Mouse (Mus musculus) CD4-positive helper T cell, adult 2 months (primary cell): Measurements from ENCODE around the gene Mrpl33.
"Not testable (repeated sequence)": the region's sequence is repeated elsewhere in the genome, so short reads cannot be mapped to it uniquely, and the experiment has no call there.

Source experiments
- DNase-seq: peaks from one replicate; pipeline ENCODE4 v3.0.0-alpha.2; 2012; ENCODE audit warnings: low read depth, missing footprints, low spot score

Gene Mrpl33

DNA sequence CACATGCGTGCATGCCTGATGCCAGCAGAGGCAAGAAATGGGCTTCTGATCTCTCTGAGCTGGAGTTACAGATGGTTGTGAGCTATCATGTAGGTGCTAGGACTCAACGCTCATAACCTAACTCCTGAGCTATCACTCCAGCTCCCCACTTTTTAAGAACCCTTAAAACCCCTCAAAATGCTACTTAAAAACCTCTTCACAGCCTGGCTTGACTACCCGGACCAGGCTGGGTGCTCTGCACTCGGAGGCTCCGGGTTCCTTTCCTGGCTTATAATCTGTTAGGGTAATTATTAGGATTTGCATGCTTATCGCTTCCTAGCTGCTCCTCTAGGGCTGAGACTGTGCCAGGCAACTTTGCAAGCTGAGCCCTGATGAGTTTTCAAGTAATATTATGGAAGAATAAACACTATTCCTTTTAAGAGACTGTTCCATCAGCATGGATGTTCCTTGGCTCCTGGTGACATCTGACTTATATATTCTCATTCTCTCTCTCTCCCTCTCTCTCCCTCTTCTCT lies 752 bp downstream of the Mrpl33 start:
- no peak for DNase-seq

DNA sequence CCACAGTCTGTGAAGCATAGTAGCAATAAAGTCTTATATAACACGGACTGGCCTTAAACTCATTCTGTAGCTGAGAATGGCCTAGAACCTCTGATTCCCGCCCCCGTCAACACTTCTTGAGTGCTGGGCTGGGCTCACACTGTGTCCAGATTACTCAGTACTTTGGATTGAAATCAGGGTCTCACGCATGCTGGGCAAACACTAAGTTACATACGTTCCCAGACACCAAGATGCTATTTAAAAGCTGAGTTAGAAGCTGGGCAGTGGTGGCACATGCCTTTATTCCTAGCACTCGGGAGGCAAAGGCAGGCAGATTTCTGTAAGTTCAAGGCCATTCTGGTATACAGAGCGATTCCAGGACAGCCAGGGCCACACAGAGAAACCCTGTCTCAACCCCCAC lies 1.4 kb downstream of the Mrpl33 start:
- no peak for DNase-seq

DNA sequence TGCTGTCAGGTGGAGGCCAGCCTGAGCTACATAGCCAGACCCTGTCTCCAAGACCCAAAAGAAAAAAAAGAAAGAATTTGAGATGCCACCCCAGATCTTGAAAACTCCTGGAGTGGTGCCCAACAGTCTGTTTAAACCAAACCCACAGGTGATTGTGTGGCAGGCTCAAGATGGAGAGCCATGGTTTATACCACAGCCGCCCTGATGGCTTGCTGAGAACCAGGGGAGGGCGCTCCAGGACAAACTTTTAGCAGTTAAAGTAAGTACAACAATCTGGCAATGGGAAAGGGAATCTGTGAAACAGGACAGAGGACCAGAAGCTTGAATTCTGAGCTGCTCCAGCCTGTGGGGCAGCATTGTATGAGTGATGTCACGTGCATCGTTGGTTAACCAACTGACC lies 1.8 kb downstream of the Mrpl33 start:
- peak; percentile 63 for DNase-seq

DNA sequence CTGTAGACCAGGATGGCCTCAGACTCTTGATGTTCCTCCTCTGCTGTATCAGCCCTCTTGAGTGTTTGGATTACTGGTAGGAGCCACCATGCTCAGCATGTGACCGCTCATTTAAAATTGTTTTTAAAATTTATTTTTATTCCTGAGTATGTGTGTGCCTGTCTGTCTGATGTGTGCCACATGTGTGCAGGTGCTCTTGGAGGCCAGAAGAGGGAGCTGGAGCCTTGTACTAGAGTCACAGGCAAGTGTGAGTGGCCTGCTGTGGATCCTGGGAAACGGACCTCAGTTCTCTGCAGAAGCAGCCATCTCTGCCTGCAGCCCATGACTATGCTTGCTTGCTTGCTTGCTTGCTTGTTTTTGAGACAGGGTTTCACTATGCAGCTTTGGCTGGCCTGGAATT lies 2.4 kb downstream of the Mrpl33 start:
- DNase-seq: peak; percentile 35

DNA sequence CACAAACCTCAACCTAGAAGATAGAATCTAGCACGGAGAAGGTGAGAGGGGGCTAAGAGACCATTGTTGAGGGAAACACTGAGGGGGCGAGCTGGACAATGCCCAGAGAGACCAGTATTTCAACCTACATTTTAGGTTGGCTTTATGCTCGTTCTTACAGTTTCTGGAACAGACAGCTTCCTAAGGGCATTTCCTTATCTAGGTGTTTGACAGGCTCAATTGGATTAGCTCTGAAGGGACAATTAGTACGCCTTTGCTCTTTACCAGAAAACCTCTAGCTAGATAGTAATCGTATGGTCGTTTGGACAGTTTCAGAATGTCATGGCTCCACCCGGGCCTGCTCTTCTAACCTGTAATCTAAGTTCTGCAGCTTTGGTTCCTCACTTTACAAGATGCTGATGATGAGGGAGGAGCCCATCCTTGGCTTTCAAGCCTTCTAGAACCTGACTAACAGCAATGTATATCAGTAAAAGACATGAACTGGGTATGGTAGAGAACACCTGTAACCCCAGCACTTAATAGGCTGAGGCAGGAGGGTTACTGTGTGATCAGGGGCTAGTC lies 4.5 kb downstream of the Mrpl33 start:
- DNase-seq: no peak

DNA sequence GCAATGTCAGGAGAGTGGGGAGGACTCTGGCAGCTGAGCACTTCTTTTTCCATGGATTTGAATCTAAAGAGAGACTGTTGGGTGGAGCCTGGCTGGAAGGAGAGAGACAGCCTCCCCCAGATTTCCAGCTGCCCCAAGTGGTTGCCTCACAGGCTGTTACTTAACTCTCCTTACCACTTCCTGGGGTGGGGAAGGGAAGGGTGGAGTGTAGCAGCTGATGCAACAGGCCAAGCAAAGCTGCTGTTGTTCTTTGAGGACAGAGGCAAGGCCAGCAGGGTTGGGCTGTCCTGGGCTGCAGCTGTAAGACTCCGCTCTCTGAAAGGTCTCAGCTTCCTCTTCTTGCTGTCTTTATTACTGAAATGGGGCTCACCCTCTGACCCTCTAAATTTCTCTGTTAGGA lies 5.6 kb downstream of the Mrpl33 start:
- peak; percentile 73 for DNase-seq

DNA sequence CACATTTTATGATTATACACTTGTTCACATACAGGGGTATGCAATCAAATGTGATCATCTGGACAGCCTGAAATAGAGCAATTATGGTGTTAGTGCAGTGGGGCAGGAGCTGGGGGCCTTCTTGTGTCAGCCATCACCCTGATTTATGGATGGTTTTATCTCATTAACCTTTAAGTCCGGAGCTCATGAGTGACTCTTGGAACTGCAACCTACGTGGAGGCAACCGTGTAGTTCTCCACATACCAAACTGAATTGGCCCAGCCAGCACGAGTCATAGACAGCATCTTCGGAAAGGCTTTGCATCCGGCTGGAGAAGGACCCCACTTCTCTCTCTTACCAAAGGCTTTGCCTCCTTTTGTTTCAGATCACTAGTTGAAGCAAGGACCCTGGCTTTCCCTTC lies 7.0 kb downstream of the Mrpl33 start:
- DNase-seq: no peak

DNA sequence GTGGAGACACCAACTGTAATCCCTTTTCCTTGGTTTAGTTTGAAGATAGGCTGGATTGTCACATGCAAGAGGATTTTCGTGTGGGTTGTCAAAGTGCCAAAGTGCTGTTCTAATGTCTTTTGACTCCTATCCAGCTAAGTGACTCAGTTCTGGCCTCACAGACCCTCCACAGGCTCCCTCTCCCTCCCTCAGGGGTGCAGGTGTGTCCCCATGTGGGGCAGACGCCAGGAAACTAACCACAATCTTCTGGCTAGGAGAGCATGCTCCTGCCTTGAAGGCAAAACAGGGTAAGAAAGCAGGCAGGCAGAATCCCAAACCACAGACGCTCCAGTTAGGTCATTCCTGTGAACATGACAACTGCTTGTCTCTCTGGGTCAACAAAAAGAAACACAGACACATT lies 9.4 kb downstream of the Mrpl33 start:
- DNase-seq: no peak

DNA sequence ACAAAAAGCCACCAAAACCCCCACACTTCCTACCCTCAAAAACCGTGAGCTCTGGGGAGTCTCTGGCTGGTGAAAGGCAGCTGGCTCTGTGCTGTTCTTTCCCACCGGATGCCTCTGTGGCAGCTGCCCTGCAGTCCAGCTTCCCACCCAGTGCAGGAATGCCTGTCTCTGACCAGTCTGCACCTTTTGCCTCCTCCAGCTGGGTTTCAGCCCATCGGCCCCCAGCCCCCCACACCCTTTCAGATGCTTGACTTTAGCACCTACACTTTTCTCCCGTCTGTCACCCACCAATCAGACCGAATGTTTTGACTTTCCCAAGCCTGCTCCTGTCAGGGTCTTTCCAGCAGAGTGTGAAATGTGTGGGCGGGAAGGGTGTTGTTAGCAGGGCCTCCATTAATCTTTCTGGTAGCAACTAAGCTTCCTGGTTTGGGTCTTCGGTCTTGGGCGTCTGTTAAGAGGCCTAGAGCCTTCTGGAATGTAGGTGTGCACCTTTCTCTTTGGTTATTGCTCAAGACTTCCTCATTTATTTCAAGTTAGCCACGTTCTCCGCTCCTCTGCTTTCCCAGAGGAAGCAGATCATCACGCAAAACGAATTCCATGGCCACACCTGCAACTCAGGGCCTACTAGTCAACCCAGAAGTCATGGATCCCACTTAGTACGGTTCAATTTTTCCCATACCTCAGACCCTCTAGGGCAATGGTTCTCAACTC lies 13.8 kb downstream of the Mrpl33 start:
- DNase-seq: no peak

DNA sequence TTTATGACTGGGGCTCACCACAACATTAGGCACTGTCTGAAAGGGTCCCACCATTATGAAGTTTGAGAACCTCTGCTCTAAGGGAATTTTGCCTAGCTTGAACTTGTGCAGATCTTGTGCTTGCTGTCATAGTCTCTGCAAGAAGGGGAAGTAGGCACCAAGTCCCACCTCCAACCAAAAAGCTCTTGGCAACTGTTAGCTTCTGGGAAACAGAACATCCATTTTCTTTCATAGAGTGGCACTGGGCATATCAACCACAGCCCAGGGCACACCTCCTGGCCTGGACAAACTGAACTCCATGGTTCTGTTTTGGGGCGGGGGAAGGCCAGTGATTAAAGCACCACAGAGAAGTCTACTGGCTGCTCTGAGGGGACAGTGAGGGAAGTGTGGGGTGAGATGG lies 14.5 kb downstream of the Mrpl33 start:
- no peak for DNase-seq

DNA sequence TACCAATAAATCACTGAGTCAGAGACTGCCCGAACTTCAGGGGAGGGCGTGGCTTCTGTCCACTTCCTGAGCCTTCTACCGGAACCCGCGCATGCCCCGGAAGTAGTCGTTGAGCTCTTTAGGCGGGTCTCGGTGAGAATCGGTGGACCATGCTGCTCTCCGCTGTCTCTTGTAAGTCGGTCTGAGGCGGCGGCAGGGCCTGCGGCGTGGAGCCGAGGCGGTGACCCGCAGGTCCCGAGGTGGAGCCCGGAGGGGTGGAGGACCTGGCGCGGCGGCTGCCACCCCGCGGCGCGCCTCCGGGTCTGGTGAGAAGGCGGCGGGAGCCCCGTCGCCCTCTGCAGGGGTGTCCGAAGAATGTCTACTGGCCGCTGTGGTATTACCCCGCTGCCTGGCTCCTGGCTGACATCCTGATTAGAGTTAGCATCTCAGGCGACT lies 17.1 kb downstream of the Mrpl33 start:
- peak; percentile 85 for DNase-seq

DNA sequence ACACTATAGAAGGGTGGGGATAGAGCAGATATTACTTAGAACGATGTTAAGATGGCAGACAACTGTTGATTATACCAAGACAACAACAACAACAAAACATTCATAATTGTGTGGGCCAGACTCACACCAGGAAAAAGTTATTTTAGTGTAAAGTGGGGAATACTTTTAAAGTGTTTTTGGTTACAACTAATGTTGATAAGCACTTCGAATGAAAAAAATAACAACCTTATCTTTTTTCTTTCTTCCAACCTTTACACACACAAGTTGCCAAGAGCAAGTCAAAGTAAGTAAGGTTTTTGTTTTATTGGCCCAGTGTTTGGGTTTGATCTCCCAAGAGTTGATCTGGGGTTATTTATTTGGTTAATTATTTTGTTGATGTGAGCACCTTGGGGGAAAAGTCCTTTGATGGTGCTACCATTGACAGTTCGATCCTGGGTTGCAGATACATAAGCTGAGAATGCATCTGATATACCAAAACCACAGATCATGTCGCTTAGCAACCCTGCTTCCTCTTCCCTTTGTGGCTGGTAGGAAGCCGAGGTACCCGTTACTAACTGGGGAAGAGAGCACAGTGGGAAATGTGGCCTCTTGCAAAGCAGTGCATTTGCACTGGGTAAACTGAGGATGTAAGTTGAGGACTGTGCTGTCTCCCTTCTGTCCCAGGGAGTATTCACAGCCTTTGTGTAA lies 17.7 kb downstream of the Mrpl33 start:
- peak; percentile 81 for DNase-seq

DNA sequence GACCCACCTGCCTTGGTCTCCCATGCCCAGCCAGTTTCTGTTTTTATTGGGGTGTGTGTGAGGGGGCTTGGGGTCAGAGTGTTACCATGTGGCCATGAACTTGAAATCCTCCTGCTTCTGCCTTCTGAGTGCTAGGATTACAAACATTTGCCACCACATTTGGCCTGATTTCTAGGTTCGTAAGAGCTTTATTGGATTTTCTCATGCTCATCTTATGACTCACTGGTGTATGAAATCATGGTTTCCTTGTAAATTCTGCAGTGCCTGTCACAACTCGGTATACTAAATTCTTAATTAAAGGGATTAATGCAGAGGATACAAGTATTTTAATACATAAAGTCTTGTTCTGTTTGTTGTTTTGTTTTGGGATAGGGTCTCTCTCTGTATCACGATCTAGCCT lies 23.6 kb downstream of the Mrpl33 start:
- no peak for DNase-seq

DNA sequence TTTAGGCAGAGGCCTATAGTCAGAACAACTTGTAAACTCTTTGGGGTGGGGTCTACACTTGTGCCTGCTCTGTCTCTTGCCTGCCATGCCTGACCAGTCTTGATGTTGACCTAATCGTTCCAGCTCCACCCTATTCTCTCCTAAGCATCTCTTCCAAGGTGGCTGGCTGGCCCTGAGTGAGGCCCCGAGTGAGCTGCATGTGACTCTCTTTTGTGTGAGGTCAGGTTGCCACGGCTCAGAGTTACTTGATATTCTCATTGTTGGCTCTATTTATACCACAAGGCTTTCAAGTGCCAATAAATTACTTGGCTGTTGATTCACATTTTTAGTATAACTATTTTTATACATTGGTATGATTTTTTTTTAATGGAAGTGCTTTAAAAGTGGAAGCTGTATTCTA lies 30.4 kb downstream of the Mrpl33 start:
- no peak for DNase-seq

DNA sequence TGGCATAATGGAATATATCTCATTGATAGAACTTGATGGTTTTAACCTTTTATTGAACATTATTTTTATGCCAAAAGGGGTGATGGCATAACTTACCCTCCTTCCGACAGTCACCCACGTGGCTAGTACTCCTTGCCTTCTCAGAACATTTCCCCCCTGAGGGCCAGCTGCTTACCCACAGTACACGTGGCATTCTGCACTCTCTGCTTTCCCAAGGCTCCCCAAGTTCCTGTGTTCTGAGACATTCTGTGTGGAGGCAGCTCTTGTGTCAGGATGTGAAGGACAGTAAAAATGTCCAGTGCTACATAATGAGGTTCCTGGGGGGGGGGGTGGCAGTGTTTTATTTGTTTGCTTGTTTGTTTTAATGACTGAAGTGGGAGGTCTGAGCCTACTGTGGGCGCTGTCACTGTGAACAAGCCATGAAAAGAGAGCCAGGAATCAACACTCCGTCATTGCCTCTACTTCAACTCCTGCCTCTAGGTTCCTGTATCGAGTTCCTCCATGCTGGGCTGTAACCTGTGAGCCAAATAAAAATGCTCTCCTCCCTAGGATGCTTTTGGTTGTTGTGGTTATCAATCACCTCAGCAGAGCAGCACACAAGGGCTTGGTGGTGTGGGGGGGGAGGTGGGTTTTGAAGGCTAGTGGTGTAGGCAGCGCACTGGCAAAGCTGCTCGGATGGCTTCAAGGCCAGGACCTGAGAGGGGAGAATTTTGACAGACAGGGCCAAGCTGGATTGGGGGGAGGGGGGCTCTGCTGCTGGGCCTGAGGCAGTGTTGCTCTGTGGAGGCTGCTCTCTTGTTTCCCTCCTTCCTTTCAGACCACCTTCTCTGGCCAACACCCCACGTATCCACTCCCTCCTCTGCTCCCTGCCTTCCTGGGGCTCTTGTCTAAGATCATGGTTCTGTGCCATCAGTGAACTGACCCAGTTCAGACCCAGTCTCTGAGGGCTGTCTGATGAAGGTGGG lies 31.1 kb downstream of the Mrpl33 start:
- no peak for DNase-seq

DNA sequence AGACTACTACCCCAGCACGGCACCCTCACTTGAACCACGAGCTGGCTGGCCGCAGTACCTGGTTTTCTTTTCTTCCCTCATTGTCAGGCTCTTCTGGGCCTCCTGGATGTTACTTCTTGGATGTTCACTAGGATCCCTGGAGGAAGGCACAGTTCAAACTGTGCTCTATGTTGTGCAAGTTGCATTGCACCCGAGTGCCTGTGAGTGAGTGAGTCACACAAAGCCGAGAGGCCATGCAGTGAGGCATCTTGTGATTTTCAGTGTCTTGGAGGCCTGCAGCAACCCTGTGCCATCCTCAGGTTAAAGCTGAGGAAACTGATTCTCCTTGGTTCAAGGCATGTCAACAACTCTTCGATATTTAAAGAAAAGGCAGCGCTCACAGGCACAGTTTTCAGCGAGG lies 31.8 kb downstream of the Mrpl33 start:
- no peak for DNase-seq

DNA sequence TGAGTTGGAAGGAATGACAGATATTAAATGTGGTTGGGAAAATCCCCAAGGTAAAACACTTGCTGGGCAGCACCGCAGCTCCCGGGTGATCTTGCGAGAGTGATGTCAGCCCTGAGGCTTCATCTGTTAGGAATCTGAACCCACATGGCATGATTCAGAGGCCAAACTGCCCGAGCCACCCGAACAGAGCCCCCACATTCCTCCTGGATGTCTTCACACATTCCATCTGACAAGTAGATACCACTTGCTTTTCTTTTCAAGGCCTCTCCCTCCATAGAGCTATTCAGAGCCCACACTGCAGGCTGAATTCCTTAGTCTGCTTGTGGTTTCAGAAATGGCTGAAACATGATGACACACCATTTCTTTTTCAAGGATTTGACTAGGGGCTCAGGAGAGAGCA lies 33.3 kb downstream of the Mrpl33 start:
- DNase-seq: no peak

DNA sequence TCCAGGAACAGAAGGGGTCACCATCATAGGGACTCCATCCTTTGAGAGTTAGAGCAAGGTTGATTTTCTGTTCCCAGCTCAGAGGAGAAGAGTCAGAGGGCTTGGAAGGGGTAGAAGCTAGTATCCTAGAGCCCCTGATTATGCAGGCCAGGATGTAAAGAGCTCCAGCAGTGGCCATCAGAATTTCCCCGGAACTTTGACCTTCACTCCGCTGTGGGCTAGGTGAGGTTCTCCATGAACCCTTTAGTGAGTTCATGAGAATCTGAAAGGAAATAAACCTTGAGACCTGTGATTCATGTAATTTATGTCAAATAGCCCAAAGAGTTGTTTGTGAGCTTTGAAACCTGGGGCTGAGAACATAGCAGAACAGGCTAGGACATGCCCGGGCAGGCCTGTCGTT lies 34.4 kb downstream of the Mrpl33 start:
- not testable (repeated sequence) for DNase-seq

DNA sequence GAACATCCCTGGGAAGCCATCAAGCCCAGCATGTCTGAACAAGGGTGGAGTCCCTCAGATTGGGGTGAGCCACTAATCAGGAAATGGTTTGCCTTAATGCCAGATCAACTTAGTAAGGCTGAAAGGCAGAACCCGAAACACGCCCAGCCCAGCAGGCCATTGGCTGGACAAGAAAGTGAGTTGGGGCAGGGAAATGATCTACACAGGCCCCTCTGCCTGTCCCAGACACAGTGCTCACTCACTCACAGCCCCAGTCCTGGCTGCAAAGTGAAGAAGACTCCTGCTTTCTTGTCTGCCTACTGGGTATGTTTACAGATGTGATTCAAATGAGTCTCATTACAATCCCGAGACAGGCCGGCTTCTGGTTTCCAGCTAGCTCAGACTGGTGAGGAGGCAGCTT lies 37.4 kb downstream of the Mrpl33 start:
- no peak for DNase-seq

DNA sequence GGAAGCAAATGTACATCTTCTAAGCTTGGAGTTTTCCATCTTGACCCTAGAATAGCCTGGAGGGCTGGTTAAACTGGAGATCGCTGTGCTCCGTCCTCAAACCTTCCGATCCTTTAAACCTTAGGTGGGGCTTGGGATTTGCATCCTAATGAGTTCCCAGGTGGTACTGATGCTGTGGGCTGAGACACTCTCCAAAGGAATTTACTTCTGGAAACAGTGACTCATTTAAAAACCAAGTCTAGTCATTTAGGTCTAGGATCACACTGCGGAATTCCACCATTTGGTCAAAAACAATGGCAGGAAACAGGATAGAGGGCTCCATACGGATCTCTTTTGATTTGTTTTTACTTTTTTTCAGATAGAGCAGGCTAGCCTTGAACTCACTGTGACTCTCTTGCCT lies 37.9 kb downstream of the Mrpl33 start:
- DNase-seq: no peak

DNA sequence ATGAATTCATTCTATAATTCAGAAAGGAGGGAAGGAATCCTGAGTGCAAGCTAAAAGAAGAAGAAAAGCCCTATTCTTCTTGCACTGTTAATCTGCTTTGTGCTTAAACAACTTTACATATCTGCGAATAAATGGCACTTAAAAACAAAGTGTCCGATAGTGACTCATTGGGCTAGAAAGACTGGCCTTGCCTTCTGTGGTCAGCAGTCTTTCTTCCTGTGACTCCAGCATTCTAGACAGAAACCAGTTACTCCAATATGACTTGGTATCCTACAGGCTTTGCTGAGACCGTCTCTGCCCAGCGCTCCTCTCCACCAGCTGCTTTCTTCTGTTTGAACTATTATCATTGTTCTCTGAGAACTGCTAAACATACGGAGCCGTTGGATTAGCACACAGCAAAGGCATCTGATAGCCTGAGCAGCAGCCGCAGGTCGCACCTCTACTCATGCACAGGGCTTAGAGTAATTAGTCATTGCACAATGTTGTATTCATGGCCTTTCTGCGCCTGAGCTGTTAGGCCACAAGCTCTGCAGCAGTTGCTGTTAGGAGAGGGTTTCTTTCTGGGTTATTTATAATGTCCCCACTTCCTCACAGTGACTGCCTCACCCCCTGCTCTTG lies 40.0 kb downstream of the Mrpl33 start:
- DNase-seq: no peak
